Mouse (Mus musculus): Measurements from ENCODE around the gene Pex13. TPM values are rescaled to one million over a fixed set of nuclear protein-coding genes. Genes with fewer than 3 reads are reported as not detected.
"Not testable (repeated sequence)": the region's sequence is repeated elsewhere in the genome, so short reads cannot be mapped to it uniquely, and the experiment has no call there.

Pex13 gene
- total RNA-seq, 2 experiments from 2014 or later = 23.6 to 25.9 TPM

DNA sequence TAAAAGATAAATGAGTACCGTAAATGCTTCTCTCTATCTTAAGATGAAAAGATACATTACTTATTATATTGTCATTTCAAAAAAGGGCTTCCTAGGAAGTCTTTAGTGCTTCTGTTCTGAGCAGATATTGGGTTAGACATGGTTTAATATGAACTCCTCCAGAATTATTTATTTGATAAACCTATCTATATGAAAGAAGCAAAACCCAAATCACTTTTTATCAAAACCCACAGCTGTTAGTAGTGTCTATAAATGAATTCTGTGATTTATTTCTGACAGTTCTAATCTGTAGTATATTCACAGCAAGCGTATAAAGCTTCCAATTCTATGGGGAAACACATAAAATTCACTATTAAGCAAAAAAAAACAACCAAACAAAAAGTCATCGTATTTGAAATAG lies 17.9 kb downstream of the Pex13 start:
- no peak for DNase-seq (ENCODE audit: low spot score in 2 of 2)

DNA sequence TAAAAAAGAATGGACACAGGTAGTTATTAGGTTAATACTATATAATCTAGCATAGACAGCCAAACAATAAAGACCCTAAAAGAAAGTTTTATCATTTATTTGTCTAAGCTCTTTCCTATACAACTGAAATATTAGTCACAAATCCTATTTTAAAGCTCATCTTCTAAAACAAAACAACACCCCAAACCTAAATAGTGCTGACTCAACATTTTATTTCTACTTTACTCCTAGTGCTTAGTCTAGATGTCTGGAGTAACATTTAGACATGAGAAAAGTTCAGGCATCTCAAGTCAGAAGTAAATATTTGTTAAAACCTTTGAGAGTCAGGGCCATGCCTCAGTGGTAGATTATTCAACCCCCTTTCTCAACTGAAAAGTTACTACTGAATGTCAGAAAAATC lies 18.3 kb downstream of the Pex13 start:
- no peak for DNase-seq (ENCODE audit: low spot score in 2 of 2)

DNA sequence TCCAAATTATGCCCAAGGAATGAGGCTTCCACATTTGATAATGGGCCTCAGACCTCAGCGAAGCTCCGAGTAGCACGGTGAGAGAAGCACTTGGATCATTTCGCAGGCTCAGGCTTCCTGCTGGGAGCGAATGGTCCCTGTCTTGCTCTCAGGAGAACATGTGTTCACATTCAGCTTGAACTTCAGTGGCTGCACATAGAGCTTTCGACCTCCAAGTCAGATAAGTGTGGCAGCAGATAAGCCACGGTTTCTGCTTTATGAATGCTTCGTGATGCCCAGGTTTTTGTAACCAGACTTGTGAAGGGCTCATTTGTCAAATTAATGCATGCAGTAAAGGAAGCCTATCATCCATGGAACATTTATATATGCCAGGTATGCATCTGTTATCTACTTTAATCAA lies 31.2 kb downstream of the Pex13 start:
- no peak for DNase-seq (ENCODE audit: low spot score in 2 of 2)

DNA sequence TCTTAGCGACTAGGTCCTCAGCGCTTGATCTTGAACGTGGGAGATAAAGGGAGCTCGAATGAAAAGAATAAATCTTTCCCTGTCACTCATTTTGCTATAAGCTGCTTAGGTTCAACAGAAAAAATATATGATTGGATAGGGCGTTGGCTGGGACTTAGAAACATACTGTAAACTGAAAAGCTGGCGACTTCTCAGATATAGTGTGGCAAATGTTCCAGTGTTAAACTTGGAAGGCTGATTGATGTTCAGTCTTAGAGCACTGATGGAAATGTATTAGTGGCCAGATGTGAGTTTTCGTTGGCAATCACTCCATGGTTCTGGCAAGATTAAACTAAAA lies 31.9 kb downstream of the Pex13 start:
- no peak for DNase-seq (ENCODE audit: low spot score in 2 of 2)

DNA sequence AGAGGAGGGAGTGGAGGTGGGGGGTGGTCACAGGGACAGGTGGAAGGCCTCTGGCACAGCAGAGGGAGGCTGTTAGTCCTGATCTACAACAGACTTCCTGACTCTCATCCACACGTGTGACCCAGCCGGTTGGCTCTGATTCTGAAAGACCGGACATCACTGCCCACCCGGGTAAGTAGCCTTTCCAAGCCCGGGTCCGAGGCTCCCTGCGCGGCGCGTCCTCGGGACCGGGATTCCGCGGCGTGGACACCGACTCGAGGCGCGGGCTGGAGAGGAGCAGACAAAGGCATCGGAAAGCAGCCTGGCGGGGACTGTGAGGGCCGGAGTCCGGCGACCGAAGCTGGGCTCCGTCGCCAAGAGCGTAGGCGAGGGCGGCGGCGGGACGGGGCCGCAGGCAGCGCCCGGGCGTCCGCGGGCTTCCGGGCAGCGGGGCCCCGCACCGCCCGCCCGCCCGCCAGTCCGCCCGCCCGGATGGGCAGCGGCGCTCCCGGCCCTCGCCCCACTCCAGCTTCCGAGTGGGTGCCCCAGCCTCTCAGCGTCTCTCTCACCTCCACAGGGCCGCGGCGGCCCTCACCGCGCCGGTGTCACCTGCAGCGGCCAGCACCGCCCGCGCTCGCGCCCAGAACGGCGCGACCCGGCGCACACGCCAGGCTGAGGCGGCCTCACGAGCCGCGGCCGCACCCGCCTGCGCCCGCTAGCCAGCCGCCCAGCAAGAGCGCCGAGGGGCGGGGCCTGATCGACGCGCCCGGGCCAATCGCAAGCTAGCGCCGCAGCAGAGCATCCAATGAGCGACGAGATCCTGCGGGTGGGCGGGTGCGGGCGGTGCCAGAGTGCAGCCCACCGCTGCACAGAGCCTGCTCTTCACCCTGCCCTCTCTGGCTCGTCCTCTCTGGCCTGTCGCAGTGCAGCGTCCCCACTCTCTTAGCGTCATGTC lies 32.5 kb downstream of the Pex13 start, which contains the start of gene 0610010F05Rik:
Gene 0610010F05Rik, minus strand, starts transcription at position 695 of the 934 bp plus-strand sequence.
- DNase-seq (ENCODE audit: low spot score in 2 of 2) = peak; percentile 74 to 83

DNA sequence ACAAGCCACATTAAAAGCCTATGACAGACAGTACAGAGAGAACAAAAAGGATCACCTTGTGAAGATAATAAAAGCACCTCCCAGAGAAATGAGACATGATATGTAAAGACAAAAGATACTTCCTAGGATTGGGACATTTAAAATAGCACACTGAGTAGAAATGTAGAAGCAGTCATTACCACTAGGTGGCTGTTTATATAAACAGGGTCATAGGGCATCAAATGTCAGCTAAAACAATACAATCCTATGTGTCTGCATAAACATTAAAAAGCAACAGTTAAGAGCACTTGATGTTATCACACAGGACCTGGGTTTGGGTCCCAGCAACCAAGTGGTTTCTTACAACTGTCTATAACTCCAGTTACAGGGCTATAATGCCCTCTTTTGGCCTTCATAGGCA lies 35.1 kb downstream of the Pex13 start:
- DNase-seq (ENCODE audit: low spot score in 2 of 2) = no peak

DNA sequence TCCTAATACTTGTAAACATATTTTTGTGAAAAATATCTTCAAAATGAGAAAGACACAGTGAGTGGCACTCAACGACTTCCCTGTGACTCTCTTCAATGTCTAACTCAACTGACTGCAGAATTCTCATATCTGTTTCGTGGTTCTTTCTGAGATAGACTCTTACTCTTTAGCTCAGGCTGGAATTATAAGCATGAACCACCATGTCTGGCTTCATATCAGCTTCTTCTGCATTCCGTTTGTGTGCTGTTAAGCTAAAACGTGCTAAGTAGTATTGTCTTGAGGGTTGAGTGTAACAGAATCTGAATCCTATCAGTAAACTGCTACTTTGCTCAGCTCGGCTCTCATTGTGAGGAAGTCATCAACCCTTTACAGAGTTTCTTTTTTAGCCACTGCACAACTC lies 46.8 kb downstream of the Pex13 start:
- no peak for DNase-seq (ENCODE audit: low spot score in 2 of 2)

DNA sequence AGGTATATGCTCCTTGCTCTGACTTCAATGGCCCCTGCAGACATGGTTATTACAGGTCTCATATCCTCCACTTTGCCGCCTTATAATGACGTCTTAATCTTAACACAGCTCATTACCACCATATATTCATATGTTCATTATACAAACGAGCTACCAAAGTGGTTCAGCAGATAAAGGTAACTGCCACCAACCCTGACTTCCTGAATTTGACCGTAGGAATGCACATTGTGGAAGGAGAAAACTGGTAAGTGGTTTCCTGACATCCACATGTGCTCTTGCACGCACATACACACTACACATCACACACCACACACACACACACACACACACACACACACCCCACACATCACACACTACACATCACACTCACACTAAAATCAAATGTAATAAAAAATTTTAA lies 51.2 kb downstream of the Pex13 start:
- DNase-seq (ENCODE audit: low spot score in 2 of 2) = no peak

DNA sequence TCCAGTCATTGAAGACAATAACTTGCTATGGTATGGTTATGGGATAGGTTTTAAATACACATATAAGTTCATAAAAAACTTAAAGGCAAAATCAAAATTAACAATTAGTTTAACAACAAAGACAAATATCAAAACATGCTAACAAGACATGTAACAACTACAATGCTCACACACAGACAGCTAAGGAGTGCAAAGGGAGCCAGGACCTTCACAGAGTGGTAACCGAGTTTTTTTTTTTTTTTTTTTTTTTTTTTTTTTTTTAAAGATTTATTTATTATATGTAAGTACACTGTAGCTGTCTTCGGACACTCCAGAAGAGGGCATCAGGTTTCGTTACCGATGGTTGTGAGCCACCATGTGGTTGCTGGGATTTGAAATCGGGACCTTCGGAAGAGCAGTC lies 58.5 kb downstream of the Pex13 start:
- DNase-seq (ENCODE audit: low spot score in 2 of 2) = not testable (repeated sequence)

Other genes starting within 250 kb of the Pex13 start
- 10 to 100 TPM; 68.8 to 69.4 TPM for gene Ahsa2, start 167.9 kb downstream of the Pex13 start, total RNA-seq (2021)
- 1 to 10 TPM in 1 of 2 experiments, under 1 TPM in 1; 0.25 to 1.2 TPM for gene 1700093K21Rik, start 144.8 kb downstream of the Pex13 start, total RNA-seq (2021)
- gene 0610010F05Rik, start 32.3 kb downstream of the Pex13 start, total RNA-seq (2021) = 10 to 100 TPM; 66.0 to 69.2 TPM
- gene Pus10, start 285 bp downstream of the Pex13 start, total RNA-seq (2021) = 10 to 100 TPM; 13.7 to 21.0 TPM
- 1 to 10 TPM; 3.1 to 4.1 TPM for gene Rel, start 105.0 kb upstream of the Pex13 start, total RNA-seq (2021)
- 10 to 100 TPM; 18.8 to 19.8 TPM for gene Papolg, start 229.3 kb upstream of the Pex13 start, total RNA-seq (2021)